Mouse (Mus musculus) heart, embryonic 14.5 days (tissue): Measurements from ENCODE around the gene Dnajc6. TPM values are rescaled to one million over a fixed set of nuclear protein-coding genes. Genes with fewer than 3 reads are reported as not detected.

Source experiments
- ATAC-seq: fragments of 200-750 bp; cut with Nextera tagmentation; 2 replicates; pipeline ENCODE4 v1.8.0; 2017; ENCODE audit warnings: low read depth, moderate TSS enrichment; ENCODE audit not compliant: insufficient number of reproducible peaks, insufficient read depth, low FRiP score
- H3K27ac ChIP-seq, 2 experiments: fragments of 200-500 bp in 1 of 2; fragments of 300-500 bp in 1 of 2; sonication (generic) in 1 of 2; replicated peaks in 1 of 2; 2 replicates each; pipeline ENCODE4 v1.5.1; 2012 to 2014; ENCODE audit warnings: low read depth in 2 of 2, low read length in 2 of 2, control low read depth in 1 of 2, mild to moderate bottlenecking in 1 of 2, mixed read lengths in 1 of 2; ENCODE audit not compliant: control insufficient read depth in 1 of 2, insufficient read depth in 1 of 2
- H3K27me3 ChIP-seq: fragments of 300-500 bp; sonication (generic); 2 replicates; pipeline ENCODE4 v1.6.1; 2014; ENCODE audit warnings: mild to moderate bottlenecking, low read length, control low read depth; ENCODE audit not compliant: control insufficient read depth, insufficient read depth
- H3K36me3 ChIP-seq: fragments of 300-500 bp; sonication (generic); 2 replicates; pipeline ENCODE4 v1.6.1; 2014; ENCODE audit warnings: mild to moderate bottlenecking, control low read depth, low read length, mixed read lengths; ENCODE audit not compliant: control insufficient read depth, insufficient read depth
- H3K4me1 ChIP-seq, 2 experiments: fragments of 200-500 bp in 1 of 2; fragments of 300-500 bp in 1 of 2; sonication (generic) in 1 of 2; 2 replicates each; pipeline ENCODE4 v1.6.1; 2012 to 2014; ENCODE audit warnings: low read length in 2 of 2, control low read depth in 1 of 2, mixed read lengths in 1 of 2; ENCODE audit not compliant: control insufficient read depth in 2 of 2, insufficient read depth in 2 of 2
- H3K4me2 ChIP-seq: fragments of 300-500 bp; sonication (generic); 2 replicates; pipeline ENCODE4 v1.6.1; 2014; ENCODE audit warnings: mild to moderate bottlenecking, low read length
- H3K4me3 ChIP-seq, 2 experiments: fragments of 200-500 bp in 1 of 2; fragments of 300-500 bp in 1 of 2; sonication (generic) in 1 of 2; 2 replicates each; pipeline ENCODE4 v1.5.1; 2012 to 2014; ENCODE audit warnings: low read length in 2 of 2, mild to moderate bottlenecking in 2 of 2, control low read depth in 1 of 2, low read depth in 1 of 2, moderate library complexity in 1 of 2; ENCODE audit not compliant: control insufficient read depth in 1 of 2, insufficient read depth in 1 of 2
- H3K9ac ChIP-seq: fragments of 300-500 bp; sonication (generic); 2 replicates; pipeline ENCODE4 v1.6.1; 2014; ENCODE audit warnings: mild to moderate bottlenecking, low read length
- H3K9me3 ChIP-seq: fragments of 300-500 bp; sonication (generic); 2 replicates; pipeline ENCODE4 v1.6.1; 2016; ENCODE audit warnings: low read length, control low read depth; ENCODE audit not compliant: control insufficient read depth
- WGBS: fragments of 180-500 bp; shearing (Covaris S2); extraction: QIAGEN DNeasy Blood & Tissue Kit; methylation state at CpG from one replicate; pipeline ENCODE4 v1.1.7; 2014; 5-methylcytosine and 5-hydroxymethylcytosine counted together
- polyA plus RNA-seq: library from polyadenylated mRNA; unstranded; fragments of >200 nt; fragmentation: Nextera tagmentation; extraction: Ambion mirVana; gene quantifications from 2 replicates; pipeline ENCODE4 v1.2.1, GENCODE M21; 2014

Gene Dnajc6
- polyA plus RNA-seq, 1 experiment from 2014 or later: 0.70 TPM

- Histone ChIP-seq H3K9ac (no peak overlapping the region), H3K9me3 (no peaks in the 10 kb centered on the region), H3K4me1 (peaks cover 2 to 7% of the 10 kb centered on the region in 2 experiments; a peak in 3 of 4 replicates), H3K4me2 (no peak overlapping the region), H3K27ac (no peak overlapping the region), H3K27me3 (no peaks in the 10 kb centered on the region), H3K4me3 (no peak overlapping the region), H3K36me3 (peaks cover 14% of the 10 kb centered on the region; the same call in 1 of the 2 replicates)
- no peak for ATAC-seq
- WGBS: 84% methylated on average over 2 of the region's 2 CpGs
These were observed 154.5 kb downstream of the Dnajc6 start for GRCm38 (mm10) chr4:101650961-101651360.

- Histone ChIP-seq H3K27me3 (no peaks in the 10 kb centered on the region), H3K27ac (no peak overlapping the region), H3K9ac (no peak overlapping the region), H3K36me3 (peaks cover 37% of the 10 kb centered on the region), H3K4me2 (no peak overlapping the region), H3K4me1 (no peaks in the 10 kb centered on the region), H3K4me3 (no peak overlapping the region), H3K9me3 (no peaks in the 10 kb centered on the region)
- WGBS: 85% methylated on average over 6 of the region's 6 CpGs
- no peak for ATAC-seq
These were observed 157.8 kb downstream of the Dnajc6 start for GRCm38 (mm10) chr4:101654256-101654655.

DNA sequence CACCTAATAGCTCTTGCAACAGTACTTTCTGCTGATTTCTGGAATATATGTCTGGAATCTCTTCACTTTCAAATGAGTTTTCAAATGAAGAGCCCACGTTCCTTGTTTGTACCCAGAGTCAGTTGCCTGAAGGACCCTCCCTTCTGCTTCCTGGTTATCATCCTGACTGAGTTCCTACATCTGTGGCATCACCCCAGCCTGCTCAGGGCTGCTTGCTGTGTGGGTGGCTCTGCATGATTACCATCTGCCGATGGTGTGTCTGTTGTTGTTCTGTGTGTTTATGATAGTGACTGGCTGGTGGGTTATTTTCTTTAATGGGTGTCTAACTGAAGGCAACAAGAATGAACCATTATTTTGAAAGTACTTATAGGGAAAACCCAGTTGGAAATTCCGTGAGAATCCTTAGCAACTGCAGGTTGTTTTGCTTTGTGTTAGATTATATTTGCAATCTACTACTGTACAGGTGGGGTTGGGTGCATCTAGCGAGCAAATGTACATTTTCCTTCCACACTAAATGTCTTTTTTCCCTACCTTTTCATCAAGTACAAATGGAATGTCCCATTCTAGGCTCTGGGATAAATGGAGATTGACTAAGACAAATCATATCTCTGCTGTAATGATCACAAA lies 158.5 kb downstream of the Dnajc6 start:
- no peak overlapping the region for H3K4me2 ChIP-seq
- peaks cover 43% of the 10 kb centered on the region for H3K36me3 ChIP-seq
- WGBS: 74% methylated on average over 4 of the region's 4 CpGs
- H3K27ac ChIP-seq: no peak overlapping the region
- no peaks in the 10 kb centered on the region for H3K27me3 ChIP-seq
- ATAC-seq: no peak
- no peaks in the 10 kb centered on the region for H3K9me3 ChIP-seq
- H3K4me3 ChIP-seq: no peak overlapping the region
- H3K9ac ChIP-seq: no peak overlapping the region
- H3K4me1 ChIP-seq: no peaks in the 10 kb centered on the region

DNA sequence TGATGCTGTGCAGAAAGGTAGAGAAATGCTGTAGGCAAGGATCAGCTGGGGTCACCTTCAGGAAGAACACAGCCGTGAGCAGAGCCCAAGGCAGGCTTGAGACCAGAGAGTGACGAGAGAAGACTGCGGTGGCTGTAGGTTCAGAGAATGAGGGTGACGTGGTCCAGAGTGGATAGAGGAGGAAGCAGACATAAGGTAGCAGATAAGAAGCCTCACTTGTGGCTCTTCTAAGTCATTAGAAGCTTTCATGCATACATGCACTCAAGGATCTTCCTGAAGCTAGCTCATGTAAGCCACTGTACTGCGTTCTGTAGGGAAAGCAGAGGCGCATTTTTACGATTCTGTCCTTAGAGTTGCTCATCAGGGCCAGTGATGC lies 159.0 kb downstream of the Dnajc6 start:
- no peak overlapping the region for H3K4me3 ChIP-seq
- no peak overlapping the region for H3K4me2 ChIP-seq
- H3K27me3 ChIP-seq: no peaks in the 10 kb centered on the region
- no peaks in the 10 kb centered on the region for H3K9me3 ChIP-seq
- no peak overlapping the region for H3K9ac ChIP-seq
- 72% methylated on average over 7 of the region's 7 CpGs for WGBS
- no peak for ATAC-seq
- peaks cover 47% of the 10 kb centered on the region for H3K36me3 ChIP-seq
- no peaks in the 10 kb centered on the region for H3K4me1 ChIP-seq
- no peak overlapping the region for H3K27ac ChIP-seq

DNA sequence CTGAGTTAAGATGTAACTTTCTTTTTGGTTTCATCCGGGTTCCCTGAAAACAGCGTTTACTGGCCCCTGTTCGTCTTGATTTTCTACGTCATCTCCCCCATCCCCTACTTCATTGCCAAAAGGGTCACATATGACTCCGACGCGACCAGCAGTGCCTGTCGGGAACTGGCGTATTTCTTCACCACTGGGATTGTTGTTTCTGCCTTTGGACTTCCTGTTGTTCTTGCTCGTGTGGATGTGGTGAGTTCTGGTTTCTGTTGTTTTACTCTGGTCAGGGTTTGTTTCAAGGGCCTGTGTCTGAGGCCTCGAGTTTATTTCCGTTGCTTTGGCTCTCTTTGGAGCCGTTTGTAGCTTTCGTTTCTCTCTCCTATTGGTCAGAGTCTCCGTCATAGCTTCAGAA lies 159.6 kb downstream of the Dnajc6 start:
- WGBS: 76% methylated on average over 15 of the region's 15 CpGs
- no peaks in the 10 kb centered on the region for H3K4me1 ChIP-seq
- peaks cover 52% of the 10 kb centered on the region for H3K36me3 ChIP-seq
- no peak for ATAC-seq
- no peak overlapping the region for H3K27ac ChIP-seq
- no peak overlapping the region for H3K4me3 ChIP-seq
- no peak overlapping the region for H3K9ac ChIP-seq
- H3K27me3 ChIP-seq: no peaks in the 10 kb centered on the region
- no peaks in the 10 kb centered on the region for H3K9me3 ChIP-seq
- H3K4me2 ChIP-seq: no peak overlapping the region

DNA sequence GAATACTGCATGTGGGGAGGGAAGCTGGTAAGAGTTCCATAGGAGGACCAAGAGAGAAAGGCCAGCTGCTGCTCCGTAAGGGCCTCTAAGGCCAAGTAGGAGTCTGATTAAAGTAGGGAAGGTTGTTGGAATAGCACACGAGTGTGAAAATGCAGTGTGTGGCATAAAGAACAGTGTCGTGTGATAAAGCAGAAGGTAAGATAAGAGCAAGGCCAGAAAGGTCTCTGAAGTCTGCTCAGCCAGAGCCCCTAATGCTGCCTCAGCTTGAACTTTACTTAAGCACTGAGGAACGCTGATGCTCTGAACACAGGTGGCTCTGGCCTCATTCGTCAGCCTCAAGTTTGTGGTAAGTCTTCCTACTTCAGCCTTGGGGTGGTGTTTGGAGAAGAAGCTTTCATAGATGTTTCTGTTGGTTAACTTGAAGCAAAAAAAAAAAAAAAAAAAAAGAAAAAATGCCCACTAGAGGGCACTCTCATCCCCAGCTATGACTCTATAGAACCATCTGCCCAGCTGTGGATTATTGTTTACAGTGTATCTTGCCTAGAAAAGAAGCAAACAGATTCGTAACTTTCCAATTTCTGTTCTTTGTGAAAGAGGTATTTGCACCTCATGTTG lies 160.6 kb downstream of the Dnajc6 start:
- WGBS: 26% methylated on average over 6 of the region's 6 CpGs

DNA sequence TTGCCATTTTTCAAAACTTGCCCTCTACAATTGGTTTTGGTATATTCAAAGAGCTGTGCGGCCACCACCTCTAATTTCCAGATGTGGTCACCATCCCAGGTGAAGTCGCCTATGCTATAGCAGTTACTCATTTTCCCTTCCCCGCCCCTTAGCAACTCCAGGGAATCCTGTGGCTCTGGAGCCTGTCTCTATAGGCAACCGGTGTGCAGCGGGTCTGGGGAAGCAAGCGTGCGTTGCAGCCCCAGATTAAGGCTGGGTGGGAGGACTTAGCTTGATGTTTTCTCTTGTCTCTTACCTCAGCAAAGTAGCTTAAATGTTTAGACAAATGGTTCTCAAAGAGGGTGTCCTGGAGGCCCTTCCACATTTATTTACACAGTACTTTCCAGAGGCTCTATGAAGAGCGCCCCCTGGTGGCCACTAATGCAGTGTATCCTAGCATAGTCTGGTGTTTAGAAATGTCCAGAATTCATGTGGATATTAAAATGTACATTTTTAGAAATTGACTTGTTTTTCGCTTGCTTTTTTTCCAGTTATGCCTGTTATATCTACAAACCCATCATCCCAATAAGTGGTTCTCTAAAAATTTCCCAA lies 167.8 kb downstream of the Dnajc6 start:
- peaks cover 42% of the 10 kb centered on the region for H3K36me3 ChIP-seq
- no peaks in the 10 kb centered on the region for H3K4me1 ChIP-seq
- 0 out of 2 replicates have a peak, but pooled peaks cover 8% of the 10 kb centered on the region for H3K9me3 ChIP-seq
- no peak overlapping the region for H3K4me3 ChIP-seq
- ATAC-seq: no peak
- no peaks in the 10 kb centered on the region for H3K27me3 ChIP-seq
- 64% methylated on average over 9 of the region's 9 CpGs for WGBS
- no peak overlapping the region for H3K9ac ChIP-seq
- H3K27ac ChIP-seq: no peak overlapping the region
- no peak overlapping the region for H3K4me2 ChIP-seq

More for the DNA sequence above, 160.6 kb downstream of the Dnajc6 start:
- no peak overlapping the region for H3K27ac ChIP-seq
- ATAC-seq: no peak
- H3K36me3 ChIP-seq: peaks cover 60% of the 10 kb centered on the region
- no peaks in the 10 kb centered on the region for H3K9me3 ChIP-seq
- no peak overlapping the region for H3K9ac ChIP-seq
- no peak overlapping the region for H3K4me3 ChIP-seq
- H3K4me2 ChIP-seq: no peak overlapping the region
- H3K4me1 ChIP-seq: no peaks in the 10 kb centered on the region
- no peaks in the 10 kb centered on the region for H3K27me3 ChIP-seq
